Mouse (Mus musculus) skeletal muscle tissue, adult 2 months (tissue): Measurements from ENCODE around the gene Trio.
A peak's percentile ranks its signal among the peaks of the same experiment; 100 is the strongest.

Experiments used
- DNase-seq: peaks from one replicate; pipeline ENCODE4 v3.0.0-alpha.2; 2012; ENCODE audit warnings: low read depth, low spot score

The Trio gene

DNA sequence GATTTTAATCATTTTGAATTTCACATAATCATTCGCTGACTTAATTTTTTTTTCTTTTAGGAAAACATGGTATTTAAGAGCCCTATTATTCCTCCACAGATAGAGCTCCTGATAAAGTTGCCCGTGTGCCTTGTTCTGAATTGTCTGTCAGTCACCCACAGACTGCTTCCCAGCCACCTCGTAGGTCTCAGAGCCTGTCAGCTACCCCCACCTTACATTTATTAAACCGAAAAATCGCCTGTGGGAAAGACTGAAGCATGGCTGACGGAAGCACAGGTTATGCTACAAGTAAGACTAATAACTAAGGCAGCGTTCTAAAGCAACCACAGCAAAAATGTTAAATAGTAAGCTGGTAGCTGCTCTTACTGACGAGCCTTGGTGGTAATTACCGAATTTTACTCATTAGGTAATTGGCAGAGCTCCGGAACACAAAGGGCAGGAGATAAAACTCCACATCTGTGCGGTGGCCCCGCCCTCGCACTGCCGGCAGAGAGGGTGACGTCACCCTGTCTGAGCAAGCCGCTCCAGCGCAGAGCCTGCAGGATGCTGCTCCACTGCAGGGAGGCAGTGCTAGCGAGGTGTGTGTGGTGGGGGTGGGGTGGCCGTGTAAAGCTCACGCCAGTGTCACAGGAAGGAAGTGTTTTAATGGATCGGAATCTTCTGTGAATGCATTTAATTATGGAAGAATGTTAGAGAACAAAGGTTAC lies 102.2 kb downstream of the Trio start:
- peak; percentile 51 for DNase-seq

DNA sequence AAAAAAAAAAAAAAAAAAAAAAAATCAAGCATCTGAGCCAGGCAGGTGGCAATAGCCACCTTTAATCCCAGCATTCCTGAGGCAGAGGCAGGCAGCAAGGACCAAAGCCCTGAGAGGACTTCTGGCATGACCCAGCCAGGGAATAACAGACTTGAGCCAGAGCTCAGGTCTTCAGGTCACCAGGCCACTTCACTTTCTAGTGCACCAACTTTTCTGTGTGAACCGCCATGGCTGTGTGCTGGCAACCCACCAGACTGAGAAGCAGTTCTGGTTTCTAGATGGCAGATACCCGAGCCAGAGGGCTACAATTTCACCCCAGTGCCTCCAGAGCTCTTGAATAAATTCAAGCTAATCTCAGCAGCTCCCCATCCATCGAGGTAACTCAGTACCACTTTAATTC lies 104.9 kb downstream of the Trio start:
- peak; percentile 60 for DNase-seq

DNA sequence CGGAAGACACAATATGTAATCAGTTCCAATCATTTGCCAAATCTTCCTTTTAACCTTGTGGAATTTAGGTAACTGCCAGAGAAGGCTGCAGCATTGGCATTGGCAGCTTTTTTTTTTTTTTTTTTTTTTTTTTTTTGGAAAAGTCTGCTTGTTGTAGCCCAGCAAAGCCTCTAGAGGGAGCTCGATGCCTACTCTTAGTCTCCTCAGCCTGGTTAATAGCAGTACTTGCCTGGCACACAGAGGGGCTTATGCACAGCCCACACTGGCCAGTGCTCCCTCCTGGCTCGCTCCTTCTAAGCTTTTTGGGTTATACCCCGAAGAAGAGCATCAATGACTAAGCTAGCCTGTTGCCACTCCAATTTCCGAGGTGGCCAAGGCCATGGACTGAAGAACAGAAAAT lies 106.1 kb downstream of the Trio start:
- peak; percentile 63 for DNase-seq

DNA sequence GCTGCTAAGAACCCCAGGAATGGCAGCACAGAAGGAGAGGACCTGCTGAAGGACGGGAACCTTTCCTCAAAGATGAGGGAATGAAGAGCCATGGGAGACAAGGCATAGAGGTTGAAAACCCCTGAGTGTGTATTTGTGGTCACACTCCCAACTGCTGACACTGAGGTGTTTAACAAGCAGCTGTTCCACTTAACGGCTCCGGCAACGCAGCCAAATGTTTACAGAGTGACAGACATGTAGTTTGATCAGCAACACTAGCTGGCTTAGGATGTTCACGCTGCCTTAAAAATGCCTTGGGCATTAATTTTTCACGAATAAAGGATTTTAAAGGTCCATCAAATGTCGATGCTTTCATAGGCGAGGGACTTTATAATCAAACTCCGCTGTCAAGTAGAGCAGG lies 106.8 kb downstream of the Trio start:
- DNase-seq = no peak

DNA sequence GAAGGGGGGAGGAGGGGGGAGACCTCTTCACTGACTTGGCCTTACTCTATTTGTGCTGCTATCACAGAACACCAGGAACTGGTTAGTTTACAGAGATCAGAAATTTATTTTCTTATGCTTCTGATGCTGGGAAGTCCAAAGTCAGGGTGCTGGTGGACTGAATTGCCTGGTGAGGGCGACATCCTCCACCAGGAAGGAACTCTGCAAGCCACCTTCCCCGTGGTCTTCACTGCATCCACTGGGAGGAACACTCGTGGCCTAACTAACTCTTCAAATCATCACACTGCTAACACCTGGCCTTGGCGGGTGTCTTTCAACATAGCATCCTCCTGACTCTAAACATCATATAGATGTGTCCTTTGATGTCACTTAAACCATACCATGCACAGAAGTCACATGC lies 109.4 kb downstream of the Trio start:
- no peak for DNase-seq

DNA sequence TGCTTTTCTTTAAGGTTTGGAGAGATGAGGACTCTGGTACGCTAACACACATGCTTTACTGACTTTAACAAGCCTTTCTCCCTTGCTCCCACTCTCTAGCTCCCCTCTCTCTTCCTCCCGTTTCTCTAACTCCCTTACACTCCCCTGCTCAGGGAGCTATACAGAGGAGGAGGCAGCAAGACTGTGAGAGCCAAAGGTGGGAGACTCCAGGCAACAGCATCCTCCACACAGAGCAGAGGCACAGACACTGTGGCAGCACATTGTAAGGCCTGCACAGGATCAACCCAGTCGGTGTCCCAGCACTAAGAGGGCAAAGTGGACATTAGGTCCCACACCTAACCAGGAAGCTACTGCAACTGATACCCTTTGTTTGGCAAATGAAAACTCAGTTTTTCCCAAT lies 112.6 kb downstream of the Trio start:
- no peak for DNase-seq

DNA sequence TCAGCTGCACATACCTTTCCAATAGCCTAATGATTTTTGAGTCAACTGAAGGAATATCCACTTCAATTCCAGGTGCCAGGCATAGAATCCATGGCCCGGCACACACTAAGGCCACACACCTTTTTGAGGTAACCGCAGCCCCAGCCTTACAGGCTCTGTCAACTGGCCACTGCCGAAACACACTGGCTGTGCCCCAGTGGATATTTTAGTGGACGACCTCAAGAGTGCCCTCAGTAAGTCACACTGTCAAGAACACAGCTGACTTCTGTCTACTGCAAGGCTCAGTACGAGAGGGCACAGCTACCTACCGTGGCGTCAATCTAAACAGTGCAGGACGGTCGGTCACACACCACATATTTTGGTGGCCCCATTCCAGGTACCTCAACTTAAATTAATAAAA lies 114.5 kb downstream of the Trio start:
- DNase-seq = no peak

DNA sequence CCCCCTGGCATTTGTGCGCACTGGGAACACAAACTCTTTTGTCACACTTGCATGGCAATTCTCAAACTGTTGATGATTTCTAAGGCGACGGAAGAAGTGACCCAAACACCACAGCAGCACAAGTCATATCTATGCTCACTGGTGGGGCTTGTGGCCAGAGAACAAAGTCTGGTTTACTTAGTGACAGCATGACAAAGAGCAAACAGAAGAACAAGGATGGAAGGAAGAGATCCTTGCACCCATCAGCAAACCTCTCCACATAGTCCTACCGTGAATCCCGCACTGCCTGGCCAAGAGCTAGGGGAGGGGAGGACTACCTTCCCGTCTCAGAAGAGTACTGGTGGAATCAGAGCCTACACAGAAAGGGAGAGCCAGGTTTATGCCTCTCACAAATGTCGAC lies 115.5 kb downstream of the Trio start:
- DNase-seq = no peak

DNA sequence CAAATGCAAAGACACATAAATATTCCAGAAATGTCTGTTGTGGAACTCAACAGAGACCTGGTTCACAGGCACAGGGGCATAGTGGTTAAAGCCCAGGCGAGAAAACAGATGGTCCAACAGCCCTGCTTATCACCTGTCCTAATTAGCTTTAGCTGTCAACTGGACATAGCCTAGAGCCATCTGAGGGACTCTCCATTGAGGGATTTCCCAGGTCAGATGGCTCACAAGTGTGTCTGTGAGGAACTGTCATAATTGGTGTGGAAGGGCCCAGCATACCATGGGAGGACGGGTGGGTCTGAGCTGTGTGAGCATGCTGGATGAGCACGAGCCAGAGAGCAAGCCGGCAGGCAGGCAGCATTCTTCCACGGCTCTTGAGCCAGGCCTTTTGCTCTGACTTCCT lies 118.0 kb downstream of the Trio start:
- DNase-seq = no peak

DNA sequence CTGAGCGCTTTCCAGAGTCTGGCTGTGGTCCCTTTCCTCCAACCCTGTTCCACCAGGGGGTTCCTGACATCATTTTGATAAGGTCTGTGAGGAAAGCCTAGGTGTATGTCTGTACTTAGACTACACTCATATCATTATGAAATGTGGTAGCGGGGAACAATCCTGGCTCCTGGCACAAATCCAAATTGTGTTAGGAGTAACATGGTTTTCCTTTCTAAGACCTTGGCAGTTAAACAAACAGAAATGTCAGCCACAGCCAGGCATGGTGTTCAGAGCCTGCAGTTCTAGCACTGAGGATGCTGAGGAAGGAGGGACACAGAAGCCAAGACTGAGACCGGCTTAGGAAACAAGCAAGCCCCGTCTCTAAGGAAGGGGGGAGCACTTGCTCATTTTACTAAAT lies 119.2 kb downstream of the Trio start:
- DNase-seq = no peak

DNA sequence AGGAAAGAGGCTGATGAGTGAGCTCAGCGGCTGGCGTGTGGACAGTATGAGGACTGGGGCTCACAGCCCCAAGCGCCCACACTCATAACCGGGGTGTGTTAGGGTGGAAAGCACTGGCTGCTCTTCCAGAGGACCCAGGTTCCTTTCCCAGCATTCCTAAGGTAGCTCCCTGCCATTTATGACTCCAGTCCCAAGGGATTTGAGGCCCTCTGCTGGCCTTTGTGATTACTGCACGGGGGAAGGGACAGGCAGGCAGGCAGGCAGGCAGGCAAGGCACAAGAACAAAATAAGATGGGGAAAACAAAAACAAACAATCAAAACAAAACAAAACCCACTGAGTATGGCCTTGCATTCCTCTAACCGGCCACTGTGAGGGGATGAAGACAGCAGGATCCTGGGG lies 120.3 kb downstream of the Trio start:
- no peak for DNase-seq

DNA sequence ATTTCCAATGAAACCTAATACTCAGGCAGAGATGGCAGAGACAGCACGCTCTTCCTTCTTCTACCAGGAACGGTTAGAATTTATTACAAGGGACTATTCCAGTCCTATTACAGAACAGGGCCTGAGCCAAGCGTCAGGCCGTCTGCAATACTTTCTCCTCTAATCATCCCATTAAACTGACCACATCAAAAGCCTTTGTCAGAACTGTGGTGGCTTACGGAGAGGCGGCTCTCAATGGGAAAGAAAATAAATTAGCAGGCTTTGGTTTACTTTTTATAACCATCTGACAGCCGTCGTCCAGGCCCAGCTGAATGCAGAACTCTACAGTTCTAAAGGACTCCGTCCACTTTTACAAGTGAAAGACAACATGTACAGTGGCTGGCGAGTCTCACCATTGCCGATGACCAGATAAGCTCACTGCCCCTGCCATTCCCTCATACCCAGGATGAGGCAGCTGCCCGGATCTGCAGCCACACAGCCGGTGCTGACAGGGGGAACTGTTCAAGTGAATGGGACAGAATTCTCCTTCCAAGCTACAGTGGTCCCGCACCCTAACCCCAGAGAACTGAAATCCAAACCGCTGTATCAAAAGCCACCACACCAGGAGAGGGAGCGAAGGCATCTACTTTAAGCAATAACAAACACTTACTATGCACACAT lies 121.2 kb downstream of the Trio start:
- DNase-seq = no peak

DNA sequence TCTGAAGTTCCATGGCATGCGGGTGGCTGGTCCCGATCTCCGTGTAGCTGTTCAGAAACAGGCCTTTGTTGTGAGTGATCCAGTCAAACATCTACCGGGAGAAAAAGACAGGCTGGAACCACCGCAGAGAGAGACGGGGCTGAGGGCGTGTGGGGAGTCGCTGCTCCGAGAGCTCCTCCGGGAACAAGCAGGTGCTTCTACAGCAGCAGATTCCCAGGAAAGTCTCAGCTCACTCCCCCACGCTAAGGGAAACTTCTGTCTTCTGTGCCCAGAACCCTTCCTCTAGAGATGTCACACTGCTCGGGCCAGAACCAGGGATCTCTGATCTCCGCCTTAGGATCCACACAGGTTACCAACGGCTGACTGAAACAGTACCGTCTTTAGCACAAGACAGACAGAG lies 124.4 kb downstream of the Trio start:
- no peak for DNase-seq

DNA sequence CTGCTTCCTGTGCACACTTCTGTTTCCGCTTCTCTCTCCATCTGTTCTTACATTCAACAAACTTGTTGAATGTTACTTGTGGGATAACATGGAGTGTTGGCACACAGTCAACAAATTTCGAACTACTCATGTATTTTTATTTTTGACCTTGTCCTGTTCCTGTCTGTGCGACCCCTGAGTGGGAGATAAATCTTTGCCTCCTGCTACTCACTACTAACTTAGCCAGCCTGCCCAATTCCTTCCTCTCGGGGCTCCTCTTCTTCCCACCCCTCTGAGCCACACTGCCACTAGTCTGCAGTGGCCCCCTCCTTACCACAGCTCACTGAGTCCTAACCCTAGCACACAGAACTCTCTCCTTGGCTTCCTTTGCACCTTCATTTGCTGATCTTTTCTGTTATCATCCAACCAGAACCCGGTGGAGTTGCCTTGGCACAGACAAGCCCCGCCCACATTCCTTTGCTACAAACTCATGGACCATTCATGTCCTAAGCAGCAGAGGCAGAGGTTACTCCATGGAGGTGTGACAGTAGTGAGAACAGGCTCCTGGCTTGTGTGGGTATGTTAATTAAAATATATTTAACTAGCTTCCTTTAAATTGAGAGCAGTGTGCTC lies 126.7 kb downstream of the Trio start:
- DNase-seq = no peak

DNA sequence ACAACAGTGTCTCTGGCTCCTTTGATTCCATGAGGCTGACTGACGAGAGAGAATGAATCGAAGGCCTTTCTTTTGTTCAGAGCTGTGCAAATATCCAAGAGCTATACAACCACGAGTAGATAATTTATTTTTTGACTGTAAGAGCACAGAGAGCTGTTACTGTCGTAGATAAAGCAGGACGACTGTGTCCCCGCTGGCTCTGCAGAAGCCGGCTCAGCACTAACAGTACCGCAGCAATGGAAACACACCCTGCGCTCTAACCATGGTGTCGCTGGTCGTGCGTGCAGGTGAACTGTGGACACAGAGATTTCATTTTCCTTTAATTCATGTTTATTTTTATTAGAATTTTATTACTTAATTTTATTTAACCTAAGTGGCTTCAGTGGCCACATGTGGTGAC lies 131.5 kb downstream of the Trio start:
- DNase-seq = no peak

DNA sequence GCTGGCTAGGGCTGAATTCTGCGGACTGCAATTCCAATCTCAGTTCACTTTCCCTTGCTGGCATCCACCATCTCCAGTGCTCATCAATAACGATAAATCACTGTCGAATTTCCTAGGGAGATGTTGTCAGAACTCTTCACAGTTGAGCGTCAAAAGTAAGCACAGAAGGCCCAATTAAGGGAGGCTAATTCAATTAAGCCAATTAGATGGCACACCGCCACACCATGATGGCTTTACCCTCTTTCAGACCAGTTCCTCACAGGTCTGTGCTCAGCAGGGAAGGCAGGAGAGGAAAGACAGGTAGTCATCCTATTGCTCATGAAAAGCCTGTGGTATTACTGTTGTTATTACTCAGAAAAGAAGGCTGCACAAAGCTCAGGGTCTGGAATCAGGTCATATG lies 133.6 kb downstream of the Trio start:
- DNase-seq = no peak

DNA sequence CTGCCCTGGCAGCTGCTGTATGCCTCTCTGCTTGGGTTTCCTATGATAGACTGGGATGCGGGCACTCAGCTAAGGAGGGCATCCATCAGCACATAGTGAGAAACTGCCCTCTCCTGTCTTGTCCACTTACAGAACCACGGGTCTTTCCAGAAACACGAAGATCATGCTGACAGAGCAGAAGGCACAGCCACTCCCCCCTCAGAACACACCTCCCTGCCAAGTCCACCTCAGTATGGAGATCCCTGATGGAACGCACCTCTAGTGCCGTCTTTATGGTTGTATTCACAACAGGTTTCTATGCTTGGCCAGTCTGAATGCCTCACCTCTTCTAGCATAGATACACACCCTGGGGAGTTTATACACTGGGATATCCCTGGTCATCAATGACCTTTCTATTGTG lies 135.0 kb downstream of the Trio start:
- DNase-seq = no peak

DNA sequence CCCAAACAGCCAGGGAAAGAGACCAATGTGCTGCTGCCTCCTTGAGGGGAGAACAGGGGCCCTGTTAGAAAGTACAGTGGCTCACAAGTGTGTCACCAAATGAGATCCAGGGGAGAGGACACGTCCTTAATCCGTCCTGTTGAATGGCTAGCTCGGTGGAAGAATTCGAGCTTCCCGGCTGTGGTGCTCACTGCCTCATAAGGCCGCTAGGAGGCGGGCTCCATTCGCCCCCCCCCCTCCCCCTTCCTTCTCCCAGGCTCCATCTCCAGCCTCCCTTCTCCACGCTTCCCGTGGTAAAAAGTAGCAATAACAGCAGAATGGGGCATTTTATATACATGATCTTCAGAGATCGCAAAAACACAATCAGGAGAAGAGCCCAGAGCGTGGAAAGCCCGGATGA lies 137.5 kb downstream of the Trio start:
- DNase-seq = no peak

DNA sequence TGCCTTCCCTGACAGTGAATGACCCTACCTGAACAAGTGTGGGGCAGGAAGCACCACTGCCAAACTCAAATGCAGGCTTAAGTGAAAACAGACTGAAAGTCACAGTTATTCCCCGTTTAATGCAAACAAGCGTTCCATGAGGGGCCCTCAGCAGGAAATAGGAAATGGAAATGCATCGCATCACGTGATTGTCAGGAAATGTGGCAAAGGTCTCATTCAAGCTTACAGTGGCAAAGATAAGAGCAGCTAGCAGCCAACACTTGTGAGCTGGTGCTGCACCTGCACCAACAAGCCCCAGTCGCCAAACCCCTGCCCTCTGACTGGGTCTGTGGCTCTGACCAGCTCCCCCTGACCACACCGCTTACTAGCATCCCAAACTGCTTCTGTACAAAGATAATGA lies 138.7 kb downstream of the Trio start:
- DNase-seq = no peak

DNA sequence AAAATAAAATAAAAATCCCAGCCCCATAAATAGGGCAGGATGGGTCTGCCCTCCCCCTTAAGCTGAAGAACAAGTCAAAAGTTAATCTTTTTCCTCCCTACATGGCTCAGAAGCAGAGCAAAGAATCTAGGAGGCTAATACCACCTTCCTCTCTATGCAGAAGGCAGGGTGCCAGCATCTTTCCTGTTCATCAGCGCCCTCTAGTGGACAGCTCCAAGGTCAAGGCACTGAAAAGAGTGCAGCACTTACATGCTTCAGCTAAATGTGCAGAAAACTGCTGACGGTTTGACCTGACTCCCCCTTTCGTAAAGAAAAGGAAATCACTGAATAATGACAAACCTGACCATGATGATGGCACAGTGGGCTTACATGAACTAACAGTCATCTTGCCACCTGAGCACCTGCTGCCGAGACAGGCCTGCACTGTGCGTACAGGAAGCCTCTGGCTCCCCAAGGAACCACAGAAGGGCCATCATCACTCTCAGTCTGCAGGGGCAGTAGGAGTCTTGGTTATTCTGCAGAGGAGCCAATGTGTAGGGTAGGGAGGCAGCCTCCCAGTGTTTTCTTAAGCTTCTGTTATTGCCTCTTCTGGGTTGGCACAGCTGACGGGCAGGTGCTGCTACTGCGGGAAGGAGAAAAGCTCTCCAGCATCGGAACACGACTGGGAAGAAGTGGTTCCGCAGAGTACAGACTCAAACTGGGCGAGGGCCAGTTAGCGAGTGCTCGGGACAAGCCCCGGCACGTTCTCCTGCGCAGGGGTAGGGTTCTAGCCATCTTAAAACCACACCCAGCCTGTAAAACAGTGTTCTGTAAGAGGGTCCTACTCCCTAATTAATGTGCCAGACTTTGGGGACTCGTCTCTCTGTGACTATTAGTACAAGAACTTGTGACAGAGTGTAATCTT lies 141.0 kb downstream of the Trio start:
- DNase-seq = peak; percentile 60

DNA sequence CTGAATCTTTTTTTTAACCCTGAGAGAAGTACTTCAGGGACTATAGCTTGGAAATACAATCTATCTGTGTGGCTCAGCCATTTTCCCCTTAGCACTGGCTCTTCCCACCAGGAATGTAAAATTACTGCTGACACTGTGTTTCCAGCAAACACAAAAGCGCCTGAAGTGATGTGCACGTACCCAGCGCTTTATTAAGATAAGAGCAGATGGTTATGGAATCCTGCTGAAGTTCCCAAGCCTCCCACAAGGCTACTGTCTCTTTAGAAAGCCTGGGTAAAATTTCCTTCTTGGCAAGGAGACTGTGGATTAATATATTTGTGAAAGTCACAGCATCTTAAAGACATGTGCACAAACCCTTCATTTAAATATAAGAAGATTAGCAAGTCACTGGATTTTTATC lies 141.8 kb downstream of the Trio start:
- DNase-seq = no peak

DNA sequence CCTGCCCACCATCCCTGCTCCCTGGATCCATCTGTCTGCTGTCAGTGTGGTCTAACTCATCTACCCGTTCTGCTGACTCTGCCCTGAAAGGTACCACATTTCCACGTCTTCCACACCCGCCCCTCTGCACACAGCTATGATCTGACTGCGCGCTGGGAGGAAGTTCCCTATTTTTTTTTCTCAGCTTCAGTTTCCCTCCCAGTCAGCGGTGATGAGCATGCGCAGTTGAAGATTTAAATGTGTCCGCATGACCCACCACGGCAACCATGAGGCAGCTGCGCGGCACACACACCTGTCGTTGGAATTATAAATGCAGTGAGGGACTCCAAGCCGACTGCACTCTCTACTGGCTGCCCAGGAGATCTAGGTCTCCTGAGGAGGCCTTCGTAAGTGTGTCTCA lies 142.8 kb downstream of the Trio start:
- DNase-seq = no peak
